Mouse (Mus musculus) CH12.LX (cell line): ENCODE measurements at regions not wholly inside any gene's neighbourhood (a gene's known extent, or its start where the extent isn't known, plus 50 kb on each side); places are given as distances from the start of the nearest gene placed in this dataset.

Experiments
- DNase-seq: peaks from one replicate; pipeline ENCODE4 v3.0.0-alpha.2; 2013; ENCODE audit errors: extremely low read depth
- H3K27ac ChIP-seq: 2 replicates; pipeline ENCODE4 v1.5.1; 2012; ENCODE audit warnings: low read depth, mild to moderate bottlenecking, control low read depth, moderate library complexity; ENCODE audit not compliant: insufficient read depth
- H3K27me3 ChIP-seq: replicated peaks from 2 replicates; pipeline ENCODE3; 2012; ENCODE audit warnings: inconsistent platforms
- H3K36me3 ChIP-seq, 2 experiments: replicated peaks in 1 of 2; 2 replicates each; pipeline versions ENCODE3 to v1.6.1; 2012; ENCODE audit warnings: inconsistent platforms in 1 of 2, low read length in 1 of 2, mild to moderate bottlenecking in 1 of 2, mixed read lengths in 1 of 2, moderate library complexity in 1 of 2; ENCODE audit not compliant: control insufficient read depth in 1 of 2, insufficient read depth in 1 of 2
- H3K4me1 ChIP-seq, 2 experiments: 2 replicates each; pipeline ENCODE4 v1.6.1; 2012; ENCODE audit warnings: inconsistent platforms in 1 of 2, moderate library complexity in 1 of 2; ENCODE audit not compliant: insufficient read depth in 2 of 2, control insufficient read depth in 1 of 2
- H3K4me2 ChIP-seq: 2 replicates; pipeline ENCODE4 v1.6.1; 2012; ENCODE audit warnings: low read depth, mild to moderate bottlenecking, control low read depth; ENCODE audit not compliant: poor library complexity, insufficient read depth, severe bottlenecking
- H3K4me3 ChIP-seq, 3 experiments: fragments of 150-350 bp in 1 of 3; sonication (generic) in 1 of 3; replicated peaks in 1 of 3; 2 replicates each; pipeline versions ENCODE3 to v1.5.1; 2011 to 2012; ENCODE audit warnings: low read depth in 2 of 3, low read length in 2 of 3, mild to moderate bottlenecking in 2 of 3, moderate library complexity in 2 of 3, control low read depth in 1 of 3, improper control_type of control experiment in 1 of 3, inconsistent platforms in 1 of 3, mixed read lengths in 1 of 3; ENCODE audit not compliant: poor library complexity in 1 of 3
- H3K79me2 ChIP-seq: replicated peaks from 2 replicates; pipeline ENCODE4 v1.6.1; 2012; ENCODE audit warnings: mild to moderate bottlenecking, moderate library complexity; ENCODE audit not compliant: control insufficient read depth, poor library complexity, insufficient read depth, severe bottlenecking; ENCODE audit errors: extremely low read depth
- H3K9ac ChIP-seq: 2 replicates; pipeline ENCODE4 v1.6.1; 2012; ENCODE audit warnings: low read depth, mild to moderate bottlenecking, control low read depth, moderate library complexity; ENCODE audit not compliant: insufficient read depth
- H3K9me3 ChIP-seq: replicated peaks from 2 replicates; pipeline ENCODE3; 2012; ENCODE audit warnings: low read length, inconsistent platforms, mixed read lengths
- BHLHE40 ChIP-seq: IDR thresholded peaks from 2 replicates; pipeline ENCODE4 v1.6.1; 2011; ENCODE audit warnings: mild to moderate bottlenecking, low read depth, low read length, improper control_type of control experiment
- CTCF ChIP-seq, 2 experiments: IDR thresholded peaks in 1 of 2; conservative IDR thresholded peaks in 1 of 2; 2 replicates each; pipeline ENCODE4 v1.5.1; 2011 to 2012; ENCODE audit warnings: low read depth in 2 of 2, low read length in 2 of 2, improper control_type of control experiment in 1 of 2, inconsistent platforms in 1 of 2, mild to moderate bottlenecking in 1 of 2, moderate library complexity in 1 of 2
- EP300 ChIP-seq: IDR thresholded peaks from 2 replicates; pipeline ENCODE4 v1.6.1; 2011; ENCODE audit warnings: low read length, improper control_type of control experiment
- ETS1 ChIP-seq: conservative IDR thresholded peaks from 2 replicates; pipeline ENCODE4 v1.6.1; 2012; ENCODE audit warnings: low read depth, mild to moderate bottlenecking, inconsistent platforms, low read length, improper control_type of control experiment, moderate library complexity
- IRF4 ChIP-seq: IDR thresholded peaks from 2 replicates; pipeline ENCODE4 v1.6.1; 2014; ENCODE audit warnings: low read depth, mild to moderate bottlenecking, inconsistent platforms, low read length, improper control_type of control experiment
- JUN ChIP-seq: IDR thresholded peaks from 2 replicates; pipeline ENCODE4 v1.6.1; 2011; ENCODE audit warnings: low read depth, mild to moderate bottlenecking, low read length, improper control_type of control experiment, moderate library complexity; ENCODE audit not compliant: insufficient read depth
- MAFK ChIP-seq: IDR thresholded peaks from 2 replicates; pipeline ENCODE4 v1.6.1; 2011; ENCODE audit warnings: low read length, improper control_type of control experiment; ENCODE audit not compliant: insufficient replicate concordance
- MAZ ChIP-seq: IDR thresholded peaks from 2 replicates; pipeline ENCODE4 v1.6.1; 2012; ENCODE audit warnings: low read depth, mild to moderate bottlenecking, inconsistent platforms, low read length, improper control_type of control experiment, moderate library complexity
- MXI1 ChIP-seq: IDR thresholded peaks from 2 replicates; pipeline ENCODE4 v1.6.1; 2011; ENCODE audit warnings: mild to moderate bottlenecking, low read depth, low read length, improper control_type of control experiment
- NELFE ChIP-seq: IDR thresholded peaks from 2 replicates; pipeline ENCODE4 v1.6.1; 2011; ENCODE audit warnings: low read depth, low read length, improper control_type of control experiment
- PAX5 ChIP-seq: IDR thresholded peaks from 2 replicates; pipeline ENCODE4 v1.6.1; 2012; ENCODE audit warnings: low read length, inconsistent platforms, mixed read lengths
- POLR2AphosphoS2 ChIP-seq: IDR thresholded peaks from 2 replicates; pipeline ENCODE4 v1.6.1; 2011; ENCODE audit warnings: low read depth, low read length, improper control_type of control experiment
- SMC3 ChIP-seq: IDR thresholded peaks from 2 replicates; pipeline ENCODE4 v1.6.1; 2011; ENCODE audit warnings: low read depth, low read length, improper control_type of control experiment
- ZMIZ1 ChIP-seq: IDR thresholded peaks from 2 replicates; pipeline ENCODE4 v1.6.1; 2012; ENCODE audit warnings: low read depth, mild to moderate bottlenecking, inconsistent platforms, low read length, improper control_type of control experiment
- ZNF384 ChIP-seq: IDR thresholded peaks from 2 replicates; pipeline ENCODE4 v1.6.1; 2012; ENCODE audit warnings: low read depth, low read length, improper control_type of control experiment, inconsistent platforms
- dilution Hi-C: fragments of 300-500 bp; cut with MboI; formaldehyde crosslinking; loops from 2 replicates; pipeline ENCODE4 v1.14.3; 2020; ENCODE audit warnings: low sequenced_read_pairs; ENCODE audit not compliant: extremely low pct_unique_long_range_greater_than_20kb, extremely low pct_ligation_motif_present
- in situ Hi-C: fragments of 300-500 bp; cut with MboI; formaldehyde crosslinking; loops from 3 replicates; pipeline ENCODE4 v1.14.3; 2019; ENCODE audit warnings: low sequenced_read_pairs, low pct_ligation_motif_present, low pct_unique_long_range_greater_than_20kb, mixed read lengths

DNA sequence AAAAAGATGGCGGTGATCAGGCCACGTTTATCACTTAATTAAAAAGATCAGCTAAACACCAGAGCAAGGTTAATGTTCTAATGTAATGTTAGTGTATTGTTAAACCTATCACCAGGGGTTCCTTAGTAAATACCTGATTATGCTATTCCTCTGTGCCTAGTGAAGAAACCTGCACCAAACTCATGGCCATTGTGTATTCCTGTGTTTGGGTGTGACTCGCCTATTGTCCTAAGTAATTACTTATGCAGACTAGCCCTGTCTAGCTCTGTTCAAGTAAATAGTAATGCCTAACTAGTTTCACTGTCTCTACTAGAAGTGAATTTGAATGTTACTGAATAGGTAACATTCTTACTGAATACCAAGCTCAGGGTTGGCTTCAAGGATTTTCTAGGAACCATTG lies 231.6 kb upstream of the Amd2 start:
- in situ Hi-C loops (no loop called here), dilution Hi-C loops (no loop called here)
- H3K9ac ChIP-seq, result no peak overlapping the region
- DNase-seq, result no peak
- no peaks in the 10 kb centered on the region for H3K36me3 ChIP-seq
- no peak overlapping the region for H3K27ac ChIP-seq
- peaks cover 2% of the 10 kb centered on the region for H3K9me3 ChIP-seq
- no peaks in the 10 kb centered on the region for H3K79me2 ChIP-seq
- no peaks in the 10 kb centered on the region for H3K27me3 ChIP-seq
- no peak overlapping the region for H3K4me3 ChIP-seq
- TF ChIP-seq MAZ (no peak), POLR2AphosphoS2 (no peak), MAFK (no peak)
- TF ChIP-seq, all 38 proteins: peak for 0
- Histone ChIP-seq H3K4me1 (no peaks in the 10 kb centered on the region), H3K4me2 (no peak overlapping the region)

DNA sequence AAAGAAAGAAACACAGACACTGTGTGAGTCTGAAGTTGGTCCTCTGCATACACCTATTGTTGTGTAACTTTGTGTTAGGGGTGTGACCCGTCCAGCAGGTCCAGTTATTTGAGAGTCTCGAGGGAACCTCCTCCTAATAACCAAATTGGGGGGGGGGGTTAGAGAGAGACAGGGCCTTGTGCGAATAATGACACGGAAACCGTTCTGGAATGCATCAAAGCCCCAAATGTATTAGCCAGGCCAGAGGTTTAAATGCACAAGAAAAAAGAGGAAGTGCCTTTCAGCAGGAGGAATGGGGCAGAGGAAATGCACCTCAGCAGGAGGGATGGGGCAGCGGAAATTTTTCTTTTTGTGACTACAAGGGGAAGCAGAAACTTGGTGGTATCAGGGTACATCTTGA lies 228.9 kb upstream of the Amd2 start:
- no peak for TF ChIP-seq CTCF (conservative IDR thresholded peaks at IDR 0.05 in 1 of 2, IDR thresholded peaks at IDR 0.05 in 1 of 2; ENCODE audit: low read depth in 2 of 2, low read length in 2 of 2)
- TF ChIP-seq IRF4, result no peak
- no peak for TF ChIP-seq ZNF384
- TF ChIP-seq SMC3, result no peak
- no peak for TF ChIP-seq BHLHE40
- no peak for TF ChIP-seq POLR2AphosphoS2
- TF ChIP-seq ETS1, result no peak
- no peak for TF ChIP-seq NELFE
- no peak for TF ChIP-seq MXI1
- TF ChIP-seq ZMIZ1, result no peak
- TF ChIP-seq JUN, result no peak
- TF ChIP-seq EP300, result no peak
- no peak for TF ChIP-seq PAX5
- dilution Hi-C loops, result no loop called here

More for the DNA sequence above, 228.9 kb upstream of the Amd2 start:
- DNase-seq, result no peak
- no peak overlapping the region for H3K4me3 ChIP-seq
- H3K4me1 ChIP-seq, result no peaks in the 10 kb centered on the region
- no peaks in the 10 kb centered on the region for H3K36me3 ChIP-seq
- H3K27me3 ChIP-seq, result no peaks in the 10 kb centered on the region
- H3K79me2 ChIP-seq, result no peaks in the 10 kb centered on the region
- H3K9ac ChIP-seq, result no peak overlapping the region
- peaks cover 2% of the 10 kb centered on the region for H3K9me3 ChIP-seq
- H3K27ac ChIP-seq, result no peak overlapping the region
- H3K4me2 ChIP-seq, result no peak overlapping the region
- in situ Hi-C loops, result no loop called here
